Mouse (Mus musculus) spleen, adult 2 months (tissue): ENCODE results near the gene Tecpr2. TPM values are rescaled to one million over a fixed set of nuclear protein-coding genes. Genes with fewer than 3 reads are reported as not detected.

Experiments used
- DNase-seq, 2 experiments: peaks; one replicate each; pipeline versions ENCODE4 v3.0.0 to v3.0.0-alpha.2; 2012 to 2021; ENCODE audit warnings: low spot score in 2 of 2, low read depth in 1 of 2
- H3K27ac ChIP-seq: fragments of 200-500 bp; 2 replicates; pipeline ENCODE4 v1.5.1; 2012; ENCODE audit warnings: low read length, inconsistent platforms; ENCODE audit not compliant: insufficient read depth
- H3K27me3 ChIP-seq: fragments of 200-500 bp; 2 replicates; pipeline ENCODE4 v1.6.1; 2012; ENCODE audit warnings: mild to moderate bottlenecking, moderate library complexity, low read length, inconsistent platforms; ENCODE audit not compliant: control insufficient read depth, insufficient read depth
- H3K36me3 ChIP-seq: fragments of 200-500 bp; 2 replicates; pipeline ENCODE4 v1.6.1; 2012; ENCODE audit warnings: mild to moderate bottlenecking, low read length, inconsistent platforms; ENCODE audit not compliant: control insufficient read depth, insufficient read depth
- H3K4me1 ChIP-seq: fragments of 200-500 bp; 2 replicates; pipeline ENCODE4 v1.6.1; 2011; ENCODE audit warnings: inconsistent platforms; ENCODE audit not compliant: control insufficient read depth, insufficient read depth, insufficient read length
- H3K4me3 ChIP-seq: fragments of 200-500 bp; 2 replicates; pipeline ENCODE4 v1.5.1; 2011; ENCODE audit warnings: mild to moderate bottlenecking, inconsistent platforms; ENCODE audit not compliant: insufficient read depth, insufficient read length; ENCODE audit errors: extremely low read depth
- CTCF ChIP-seq: fragments of 200-500 bp; IDR thresholded peaks from 2 replicates; pipeline ENCODE4 v1.5.1; 2011; ENCODE audit warnings: mild to moderate bottlenecking, inconsistent platforms; ENCODE audit not compliant: insufficient read depth, insufficient read length, insufficient replicate concordance; ENCODE audit errors: extremely low read depth
- POLR2A ChIP-seq: fragments of 200-500 bp; IDR thresholded peaks from 2 replicates; pipeline ENCODE4 v1.6.1; 2011; ENCODE audit warnings: low read depth, low read length, inconsistent platforms
- WGBS: fragments of 180-500 bp; shearing (Covaris S2); methylation state at CpG from one replicate; pipeline ENCODE4 v1.1.7; 2018; 5-methylcytosine and 5-hydroxymethylcytosine counted together
- polyA plus RNA-seq: library from polyadenylated mRNA; depleted of rRNA; stranded (reverse); fragments of >200 nt; gene quantifications from 2 replicates; pipeline ENCODE4 v1.2.3, GENCODE M21; 2012

Gene Tecpr2
- polyA plus RNA-seq, 1 experiment: 4.0 TPM

DNA sequence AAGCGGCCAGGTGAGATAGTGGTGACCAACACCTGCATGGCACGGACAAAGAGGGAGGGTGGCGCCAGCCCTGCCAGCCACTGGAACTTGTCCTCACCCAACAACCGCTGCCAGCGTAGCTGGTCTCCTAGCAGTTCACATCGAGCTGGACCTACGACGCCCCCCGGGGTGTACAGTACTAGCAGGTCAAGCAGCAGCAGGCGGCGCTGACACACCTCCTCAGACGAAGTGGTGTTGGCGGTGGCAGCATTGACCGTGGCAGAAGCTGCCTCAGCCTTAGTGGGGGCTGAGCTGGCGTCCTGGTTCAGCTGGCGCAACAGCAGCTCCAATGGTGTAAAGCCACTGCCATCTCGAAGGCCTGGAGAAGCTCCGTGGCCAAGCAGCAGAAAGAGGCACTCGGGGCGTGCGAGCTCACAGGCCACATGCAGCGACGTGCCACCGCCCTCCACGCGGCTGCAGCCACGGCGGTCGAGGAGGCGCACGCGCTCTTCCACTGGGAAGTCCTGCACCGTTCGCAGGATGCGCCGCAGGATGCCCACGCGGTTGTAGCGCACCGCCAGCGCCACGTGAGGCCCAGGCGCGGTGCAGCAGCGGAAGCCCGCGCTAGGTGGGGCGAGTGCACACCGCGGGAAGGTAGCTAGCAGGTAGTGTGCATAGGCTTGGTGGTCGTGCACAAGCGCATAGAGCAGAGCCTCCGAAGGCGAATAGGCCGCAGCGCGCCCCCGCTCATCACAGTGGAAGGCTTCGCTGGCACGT is 87.7 kb downstream of the Tecpr2 start:
- 98% methylated on average over 60 of the region's 60 CpGs for WGBS
- Histone ChIP-seq H3K4me1 (peaks cover 6% of the 10 kb centered on the region), H3K4me3 (no peak overlapping the region), H3K36me3 (peaks cover 6% of the 10 kb centered on the region; the same call in 1 of the 2 replicates), H3K27ac (no peak overlapping the region), H3K27me3 (no peaks in the 10 kb centered on the region)
- TF ChIP-seq POLR2A: no peak
- TF ChIP-seq CTCF: no peak
- no peak for DNase-seq

DNA sequence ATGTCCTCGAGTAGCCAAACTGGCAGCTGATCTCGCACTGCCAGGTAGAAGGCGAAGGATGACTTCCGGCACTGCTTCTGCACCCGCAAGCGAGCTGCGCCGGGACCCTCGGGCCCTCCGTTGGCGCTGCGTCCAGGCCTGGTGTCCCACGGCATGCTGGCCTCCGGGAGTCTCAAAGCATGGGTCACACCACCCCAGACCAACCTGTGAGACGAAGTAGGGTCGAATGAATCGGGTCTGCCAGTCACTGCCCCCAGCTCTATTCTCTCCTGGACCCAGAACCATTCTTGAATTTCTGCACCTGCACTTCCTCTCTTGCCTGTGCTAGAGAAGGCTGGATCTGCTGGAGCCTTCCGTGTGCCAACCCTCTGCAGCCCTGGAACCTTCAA is 88.3 kb downstream of the Tecpr2 start:
- WGBS: 98% methylated on average over 18 of the region's 18 CpGs
- DNase-seq: no peak
- no peak for TF ChIP-seq POLR2A
- TF ChIP-seq CTCF: no peak

GRCm38 (mm10) chr12:110977896-110978606 is 89.0 kb downstream of the Tecpr2 start:
- Histone ChIP-seq H3K4me1 (peaks cover 6% of the 10 kb centered on the region), H3K27me3 (no peaks in the 10 kb centered on the region), H3K27ac (peak overlapping the region; percentile 53; the same call in 1 of the 2 replicates), H3K4me3 (peak overlapping the region; percentile 92), H3K36me3 (0 out of 2 replicates have a peak, but pooled peaks cover 4% of the 10 kb centered on the region)
- DNase-seq: no peak
- 54% methylated on average over 14 of the region's 14 CpGs for WGBS
- TF ChIP-seq POLR2A (no peak), CTCF (no peak)

More for the DNA sequence above, 88.3 kb downstream of the Tecpr2 start:
- Histone ChIP-seq H3K36me3 (peaks cover 6% of the 10 kb centered on the region; the same call in 1 of the 2 replicates), H3K4me3 (no peak overlapping the region), H3K4me1 (peaks cover 6% of the 10 kb centered on the region), H3K27me3 (no peaks in the 10 kb centered on the region), H3K27ac (no peak overlapping the region)

DNA sequence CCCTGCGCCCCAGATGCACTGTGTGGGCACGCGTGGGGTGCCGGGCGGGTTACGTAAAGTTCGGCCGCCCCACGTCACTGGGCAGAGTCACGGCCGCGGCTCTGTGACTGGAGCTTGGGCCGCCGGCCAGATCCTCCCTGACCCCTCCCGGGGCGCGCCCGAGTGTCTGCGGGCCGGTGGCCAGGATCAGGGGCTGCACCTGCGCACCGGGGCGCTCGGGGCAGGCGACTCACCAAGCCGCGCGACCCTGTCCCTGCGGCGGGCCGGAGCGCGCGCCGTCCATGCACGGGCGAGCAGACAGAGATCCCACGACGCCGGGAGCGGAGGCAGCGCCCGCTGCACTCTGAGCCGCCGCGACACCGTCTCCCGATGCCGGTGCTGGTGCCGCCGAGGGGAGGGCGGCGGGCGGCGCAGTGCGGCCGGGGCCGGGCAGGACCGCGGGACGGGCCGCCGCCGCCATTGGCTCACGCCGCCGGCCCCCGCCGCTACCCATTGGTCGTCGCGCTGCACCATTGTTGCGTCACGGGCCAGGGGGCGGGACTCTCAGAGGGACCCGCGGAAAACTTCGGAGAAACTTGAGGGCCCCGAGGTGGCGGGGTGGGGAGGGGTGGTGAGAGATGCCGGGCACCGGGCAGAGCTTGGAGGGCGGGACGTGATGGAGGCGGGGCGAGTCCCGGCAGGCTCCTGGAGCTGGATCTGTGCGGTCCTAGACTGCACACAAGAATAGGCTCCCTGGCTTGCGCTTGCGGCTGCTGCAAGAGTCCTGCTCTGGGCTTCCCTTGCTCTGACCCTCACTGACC is 89.7 kb downstream of the Tecpr2 start, which contains the start of gene Ankrd9:
TSS of gene Ankrd9 (minus strand) at position 434 of the 800 bp plus-strand sequence.
- peaks cover 8% of the 10 kb centered on the region for H3K4me1 ChIP-seq
- H3K27me3 ChIP-seq: no peaks in the 10 kb centered on the region
- under 1% methylated on average over 85 of the region's 90 CpGs for WGBS

DNA sequence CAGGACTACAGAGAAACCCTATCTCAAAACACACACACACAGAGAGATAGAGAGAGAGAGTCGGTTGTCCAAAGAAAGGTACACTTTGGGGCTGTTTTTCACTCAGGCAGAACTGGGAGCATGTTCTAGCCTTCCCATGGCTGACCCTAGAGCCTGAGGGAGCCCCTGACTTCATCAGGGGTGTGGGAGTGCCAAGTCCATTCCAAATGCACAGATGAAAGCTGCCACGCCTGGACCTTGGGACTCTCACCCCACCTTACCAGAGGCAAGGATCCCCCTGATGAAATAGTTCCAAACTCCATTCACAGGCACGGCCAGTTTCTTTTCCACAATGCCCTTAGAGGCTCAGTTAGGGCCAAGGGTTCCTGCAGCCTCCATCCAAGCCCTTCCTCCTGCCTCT is 90.7 kb downstream of the Tecpr2 start:
- H3K27ac ChIP-seq: no peak overlapping the region
- WGBS: 87% methylated on average over 3 of the region's 3 CpGs

More for the DNA sequence above, 89.7 kb downstream of the Tecpr2 start, which contains the start of gene Ankrd9:
- Histone ChIP-seq H3K27ac (peak within 1 kb of the TSS; percentile 53), H3K36me3 (0 out of 2 replicates have a peak, but pooled peaks cover 4% of the 10 kb centered on the region), H3K4me3 (peak within 1 kb of the TSS; percentile 92)
- peak; percentile 63 to 98 for DNase-seq
- no peak for TF ChIP-seq POLR2A
- TF ChIP-seq CTCF: no peak

GRCm38 (mm10) chr12:110981736-110982135 is 92.7 kb downstream of the Tecpr2 start:
- WGBS: 89% methylated on average over 3 of the region's 3 CpGs
- Histone ChIP-seq H3K4me1 (peaks cover 22% of the 10 kb centered on the region), H3K27ac (no peak overlapping the region), H3K36me3 (0 out of 2 replicates have a peak, but pooled peaks cover 2% of the 10 kb centered on the region), H3K4me3 (no peak overlapping the region), H3K27me3 (no peaks in the 10 kb centered on the region)
- no peak for DNase-seq
- TF ChIP-seq POLR2A (no peak), CTCF (no peak)

More for the DNA sequence above, 90.7 kb downstream of the Tecpr2 start:
- Histone ChIP-seq H3K27me3 (no peaks in the 10 kb centered on the region), H3K4me3 (no peak overlapping the region), H3K36me3 (0 out of 2 replicates have a peak, but pooled peaks cover 4% of the 10 kb centered on the region), H3K4me1 (peaks cover 12% of the 10 kb centered on the region)
- TF ChIP-seq POLR2A (no peak), CTCF (no peak)
- DNase-seq: no peak
